Mouse (Mus musculus): Measurements from ENCODE around the gene Tnfsf12.

DNA sequence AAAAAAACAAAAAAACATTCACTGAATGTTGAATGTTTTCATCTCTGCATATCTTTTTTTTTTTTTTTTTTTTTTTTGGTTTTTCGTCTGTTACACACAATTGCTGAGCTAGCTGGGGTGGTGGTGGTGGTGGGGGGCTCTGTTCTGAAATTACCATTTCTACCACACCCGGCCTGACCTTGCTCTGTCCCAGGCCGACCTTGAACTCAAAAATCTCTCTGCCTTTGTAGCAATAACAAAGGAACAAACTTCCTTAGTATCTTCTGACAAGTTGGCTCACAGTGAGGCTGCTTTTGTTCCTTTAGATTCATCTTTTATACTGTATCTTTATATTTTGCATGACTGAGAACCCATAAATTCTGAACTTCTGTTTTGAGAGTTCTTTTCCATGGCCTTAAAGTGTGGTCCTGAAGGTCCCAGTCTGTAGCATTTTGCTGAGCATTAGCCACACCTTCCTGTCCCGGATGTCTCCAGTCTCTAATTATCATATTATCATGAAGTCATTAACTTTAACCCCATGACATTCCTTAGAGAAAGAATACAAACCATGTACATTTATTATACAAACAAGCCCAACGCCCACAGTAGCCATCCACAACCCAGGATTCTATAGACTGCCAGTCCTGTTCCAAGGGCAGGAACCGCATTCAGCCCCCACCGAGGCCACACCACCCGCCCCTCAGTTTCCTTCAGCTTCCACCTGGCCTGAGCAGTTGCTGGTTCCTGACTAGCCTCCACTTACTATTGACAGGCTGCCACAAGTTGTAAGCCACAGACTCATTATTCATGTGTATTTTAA lies 8.4 kb upstream of the Tnfsf12 start:
- TF ChIP-seq POLR2A (IDR thresholded peaks at IDR 0.05; ENCODE audit: insufficient read depth, low read depth, low read length), result no peak
- no peak for TF ChIP-seq CTCF (IDR thresholded peaks at IDR 0.05; ENCODE audit: insufficient read depth, low read depth, low read length)

Measured in olfactory bulb, adult 2 months (tissue).